Mouse (Mus musculus) heart, embryonic 13.5 days (tissue): Measurements from ENCODE around the gene Asb10. TPM values are rescaled to one million over a fixed set of nuclear protein-coding genes. Genes with fewer than 3 reads are reported as not detected.

Source experiments
- ATAC-seq: fragments of 200-750 bp; cut with Nextera tagmentation; 2 replicates; pipeline ENCODE4 v1.8.0; 2017; ENCODE audit warnings: moderate TSS enrichment; ENCODE audit not compliant: insufficient number of reproducible peaks, low FRiP score, low TSS enrichment; ENCODE audit errors: extremely low read depth
- H3K27ac ChIP-seq: fragments of 300-500 bp; sonication (generic); replicated peaks from 2 replicates; pipeline ENCODE4 v1.5.1; 2015; ENCODE audit warnings: moderate library complexity, mild to moderate bottlenecking, inconsistent platforms
- H3K27me3 ChIP-seq: fragments of 300-500 bp; sonication (generic); replicated peaks from 2 replicates; pipeline ENCODE4 v1.6.1; 2015; ENCODE audit warnings: mild to moderate bottlenecking, inconsistent platforms
- H3K36me3 ChIP-seq: fragments of 300-500 bp; sonication (generic); 2 replicates; pipeline ENCODE4 v1.6.1; 2015; ENCODE audit warnings: mild to moderate bottlenecking, inconsistent platforms
- H3K4me1 ChIP-seq: fragments of 300-500 bp; sonication (generic); 2 replicates; pipeline ENCODE4 v1.6.1; 2015; ENCODE audit warnings: inconsistent platforms
- H3K4me2 ChIP-seq: fragments of 300-500 bp; sonication (generic); 2 replicates; pipeline ENCODE4 v1.6.1; 2015; ENCODE audit warnings: inconsistent platforms, mild to moderate bottlenecking, moderate library complexity
- H3K4me3 ChIP-seq: fragments of 300-500 bp; sonication (generic); 2 replicates; pipeline ENCODE4 v1.5.1; 2015; ENCODE audit warnings: moderate library complexity, mild to moderate bottlenecking, inconsistent platforms
- H3K9ac ChIP-seq: fragments of 300-500 bp; sonication (generic); 2 replicates; pipeline ENCODE4 v1.6.1; 2015; ENCODE audit warnings: inconsistent platforms, mild to moderate bottlenecking, moderate library complexity
- H3K9me3 ChIP-seq: fragments of 300-500 bp; sonication (generic); 2 replicates; pipeline ENCODE4 v1.6.1; 2016; ENCODE audit warnings: inconsistent platforms
- WGBS: fragments of 180-500 bp; shearing (Covaris S2); methylation state at CpG from one replicate; pipeline ENCODE4 v1.1.7; 2015; ENCODE audit warnings: mixed read lengths; 5-methylcytosine and 5-hydroxymethylcytosine counted together
- polyA plus RNA-seq: library from polyadenylated mRNA; unstranded; fragments of >200 nt; fragmentation: Nextera tagmentation; extraction: Ambion mirVana; gene quantifications from 2 replicates; pipeline ENCODE4 v1.2.1, GENCODE M21; 2015

Gene Asb10
- polyA plus RNA-seq, 1 experiment from 2014 or later = 4.1 TPM

DNA sequence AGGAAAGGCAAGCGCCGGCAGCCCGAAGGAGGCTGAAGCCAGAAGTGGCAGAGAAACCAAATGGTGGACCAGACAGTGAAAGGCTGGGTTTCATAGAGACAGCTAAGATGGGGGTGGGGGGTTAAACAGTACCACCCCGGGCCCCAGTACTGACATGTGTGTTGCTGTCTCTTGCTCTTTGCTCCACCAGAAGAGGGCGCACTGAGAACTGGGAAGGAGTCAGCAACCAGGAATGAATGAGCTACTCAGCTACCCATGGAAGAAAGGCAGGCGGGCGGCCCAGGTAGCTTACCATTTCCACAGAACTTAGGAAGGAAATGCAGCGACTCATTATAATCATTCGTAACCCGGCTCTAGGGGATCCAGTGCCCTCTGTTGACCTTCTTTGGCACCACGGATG is 30.1 kb downstream of the Asb10 start:
- H3K9me3 ChIP-seq = peaks cover 4% of the 10 kb centered on the region; the same call in 1 of the 2 replicates
- WGBS = 41% methylated on average over 11 of the region's 11 CpGs
- no peak for ATAC-seq
- peaks cover 9% of the 10 kb centered on the region for H3K4me1 ChIP-seq
- no peaks in the 10 kb centered on the region for H3K36me3 ChIP-seq
- H3K4me2 ChIP-seq = no peak overlapping the region
- peaks cover 41% of the 10 kb centered on the region for H3K27me3 ChIP-seq
- H3K4me3 ChIP-seq = no peak overlapping the region
- H3K9ac ChIP-seq = no peak overlapping the region
- H3K27ac ChIP-seq = no peak overlapping the region

DNA sequence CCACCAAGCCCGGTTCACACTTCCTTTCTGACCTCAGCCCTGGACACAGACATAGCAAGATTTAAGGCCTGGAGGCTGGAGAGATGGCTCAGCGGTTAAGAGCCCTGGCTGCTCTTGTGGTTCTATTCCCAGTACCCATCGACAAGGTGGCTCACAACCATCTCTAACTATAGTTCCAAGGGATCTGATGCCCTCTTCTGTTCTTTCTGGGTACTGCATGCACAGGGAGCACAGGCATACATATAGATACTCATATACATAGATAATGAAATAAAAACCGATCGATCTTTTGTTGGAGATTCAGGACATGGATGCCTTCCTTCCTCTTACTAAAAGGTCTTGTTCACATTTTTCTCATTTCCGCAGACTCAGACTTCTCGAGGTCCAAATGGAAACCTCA is 32.4 kb downstream of the Asb10 start:
- peaks cover 4% of the 10 kb centered on the region; the same call in 1 of the 2 replicates for H3K9me3 ChIP-seq
- H3K27me3 ChIP-seq = peaks cover 49% of the 10 kb centered on the region
- H3K4me3 ChIP-seq = no peak overlapping the region
- no peak overlapping the region for H3K27ac ChIP-seq
- WGBS = 88% methylated on average over 7 of the region's 7 CpGs
- H3K4me1 ChIP-seq = peaks cover 22% of the 10 kb centered on the region
- H3K9ac ChIP-seq = no peak overlapping the region
- H3K36me3 ChIP-seq = no peaks in the 10 kb centered on the region
- ATAC-seq = no peak
- H3K4me2 ChIP-seq = no peak overlapping the region

DNA sequence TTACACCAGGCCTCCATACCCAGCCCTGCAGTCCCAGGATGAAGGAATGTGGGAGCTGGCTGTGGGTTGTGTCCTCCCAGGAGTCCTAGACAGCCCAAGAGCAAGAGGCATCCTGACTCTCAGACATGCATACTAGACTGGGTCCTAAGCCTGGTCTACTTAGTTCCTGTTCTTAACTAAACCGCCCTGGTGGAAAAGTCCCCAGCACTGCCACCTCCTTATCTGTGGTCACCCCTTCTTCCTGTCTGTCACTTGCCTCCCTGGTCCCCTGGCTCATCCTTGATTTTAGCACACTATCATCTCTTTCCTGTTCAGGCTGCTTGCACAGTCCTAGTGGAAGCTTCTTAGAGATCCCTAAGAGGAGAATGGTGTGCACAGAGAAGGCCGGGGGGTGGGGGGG is 35.3 kb downstream of the Asb10 start:
- no peak overlapping the region for H3K27ac ChIP-seq

DNA sequence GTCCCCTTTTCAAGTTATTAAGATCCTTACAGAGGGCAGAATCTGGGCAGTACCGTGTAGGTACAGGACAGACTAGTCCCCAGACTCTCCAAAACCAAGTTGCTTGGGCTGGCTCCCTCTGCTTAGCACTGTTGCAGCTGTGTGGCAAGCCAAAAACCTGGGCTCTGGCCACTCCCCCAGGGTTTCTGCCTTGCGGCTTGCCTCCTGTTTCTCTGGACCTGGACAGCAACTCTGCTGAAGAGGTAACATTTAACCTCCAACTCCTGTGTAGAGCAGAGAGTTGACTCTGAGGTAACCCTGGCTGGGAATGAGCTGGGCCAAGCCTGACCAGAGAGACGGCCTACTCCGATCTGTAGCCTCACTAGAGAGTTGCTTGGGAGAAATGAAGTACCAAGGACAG is 38.0 kb downstream of the Asb10 start:
- Histone ChIP-seq H3K4me2 (no peak overlapping the region), H3K4me1 (peaks cover 21% of the 10 kb centered on the region), H3K4me3 (no peak overlapping the region), H3K27me3 (peaks cover 51% of the 10 kb centered on the region), H3K9me3 (no peaks in the 10 kb centered on the region), H3K27ac (no peak overlapping the region), H3K36me3 (peaks cover 52% of the 10 kb centered on the region), H3K9ac (no peak overlapping the region)
- 68% methylated on average over 4 of the region's 4 CpGs for WGBS
- ATAC-seq = no peak

More for the DNA sequence above, 35.3 kb downstream of the Asb10 start:
- 24% methylated on average over 2 of the region's 2 CpGs for WGBS
- Histone ChIP-seq H3K9me3 (peaks cover 4% of the 10 kb centered on the region; the same call in 1 of the 2 replicates), H3K4me3 (no peak overlapping the region), H3K4me1 (peaks cover 20% of the 10 kb centered on the region), H3K4me2 (no peak overlapping the region), H3K36me3 (peaks cover 24% of the 10 kb centered on the region), H3K9ac (no peak overlapping the region), H3K27me3 (peaks cover 57% of the 10 kb centered on the region)
- no peak for ATAC-seq

DNA sequence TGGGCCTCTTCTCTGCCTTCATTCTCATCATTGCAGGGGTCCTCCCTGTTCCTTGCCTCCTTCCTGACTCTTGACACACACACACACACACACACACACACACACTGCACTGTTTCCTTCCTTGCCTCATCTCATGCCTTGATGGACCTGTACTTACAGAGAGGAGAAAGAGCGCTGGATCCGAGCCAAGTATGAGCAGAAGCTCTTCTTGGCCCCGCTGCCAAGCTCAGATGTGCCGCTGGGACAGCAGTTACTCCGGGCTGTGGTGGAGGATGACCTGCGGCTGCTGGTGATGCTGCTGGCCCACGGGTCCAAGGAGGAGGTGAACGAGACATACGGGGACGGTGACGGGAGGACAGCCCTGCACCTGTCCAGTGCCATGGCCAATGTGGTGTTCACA is 39.9 kb downstream of the Asb10 start:
- H3K4me1 ChIP-seq = peaks cover 21% of the 10 kb centered on the region
- peaks cover 40% of the 10 kb centered on the region for H3K27me3 ChIP-seq
- H3K4me3 ChIP-seq = no peak overlapping the region
- no peak overlapping the region for H3K27ac ChIP-seq
- no peak overlapping the region for H3K9ac ChIP-seq
- 76% methylated on average over 11 of the region's 11 CpGs for WGBS
- no peak overlapping the region for H3K4me2 ChIP-seq
- ATAC-seq = no peak
- peaks cover 70% of the 10 kb centered on the region for H3K36me3 ChIP-seq
- no peaks in the 10 kb centered on the region for H3K9me3 ChIP-seq

DNA sequence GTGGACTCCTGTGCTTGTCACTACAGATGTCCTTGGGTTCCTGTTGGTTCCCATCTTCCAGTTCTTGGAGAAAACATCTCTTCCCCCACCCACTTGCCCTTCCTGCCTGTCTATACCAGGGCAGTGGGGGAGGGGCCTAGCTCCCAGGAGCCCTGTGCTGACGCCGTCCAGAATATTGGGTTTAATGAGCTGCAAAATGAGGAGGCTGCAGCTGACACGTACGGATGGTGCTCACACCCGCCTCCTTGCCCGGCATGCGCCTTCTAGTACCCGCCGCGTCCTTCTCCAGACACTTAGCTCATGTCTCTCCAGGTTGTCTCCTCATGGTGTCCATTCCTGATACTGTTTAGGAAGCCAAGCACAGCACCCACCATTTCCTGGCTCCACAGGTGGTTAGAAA is 41.7 kb downstream of the Asb10 start:
- WGBS = 90% methylated on average over 10 of the region's 10 CpGs
- Histone ChIP-seq H3K4me2 (no peak overlapping the region), H3K27me3 (peaks cover 22% of the 10 kb centered on the region), H3K4me3 (no peak overlapping the region), H3K9ac (no peak overlapping the region), H3K9me3 (no peaks in the 10 kb centered on the region), H3K36me3 (peaks cover 88% of the 10 kb centered on the region), H3K27ac (no peak overlapping the region), H3K4me1 (peaks cover 8% of the 10 kb centered on the region; the same call in 1 of the 2 replicates)
- no peak for ATAC-seq

DNA sequence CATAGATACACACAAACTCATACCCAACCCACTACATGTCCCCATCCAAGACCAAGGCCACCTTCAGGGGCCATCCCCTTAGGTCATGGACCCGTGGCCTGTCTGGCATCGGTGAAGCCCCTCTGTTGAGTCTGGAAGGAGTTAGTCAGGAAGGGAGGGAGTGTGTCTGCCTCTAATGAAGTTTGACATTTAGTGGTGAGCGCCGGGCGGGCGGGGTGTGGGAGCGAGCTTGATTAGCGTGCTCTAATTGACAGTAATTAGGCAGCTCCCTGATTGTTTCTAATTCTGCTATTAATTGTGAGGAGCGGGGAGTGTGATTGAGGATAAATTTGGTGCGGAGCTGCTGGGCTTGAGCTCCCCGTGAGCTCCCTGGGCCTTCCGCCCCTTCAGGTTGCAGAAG is 43.3 kb downstream of the Asb10 start:
- Histone ChIP-seq H3K4me3 (no peak overlapping the region), H3K9ac (no peak overlapping the region), H3K27me3 (0 out of 2 replicates have a peak, but pooled peaks cover 11% of the 10 kb centered on the region), H3K27ac (no peak overlapping the region), H3K4me1 (peaks cover 8% of the 10 kb centered on the region; the same call in 1 of the 2 replicates), H3K4me2 (no peak overlapping the region), H3K9me3 (no peaks in the 10 kb centered on the region), H3K36me3 (peaks cover 99% of the 10 kb centered on the region)
- WGBS = 82% methylated on average over 12 of the region's 12 CpGs
- no peak for ATAC-seq

DNA sequence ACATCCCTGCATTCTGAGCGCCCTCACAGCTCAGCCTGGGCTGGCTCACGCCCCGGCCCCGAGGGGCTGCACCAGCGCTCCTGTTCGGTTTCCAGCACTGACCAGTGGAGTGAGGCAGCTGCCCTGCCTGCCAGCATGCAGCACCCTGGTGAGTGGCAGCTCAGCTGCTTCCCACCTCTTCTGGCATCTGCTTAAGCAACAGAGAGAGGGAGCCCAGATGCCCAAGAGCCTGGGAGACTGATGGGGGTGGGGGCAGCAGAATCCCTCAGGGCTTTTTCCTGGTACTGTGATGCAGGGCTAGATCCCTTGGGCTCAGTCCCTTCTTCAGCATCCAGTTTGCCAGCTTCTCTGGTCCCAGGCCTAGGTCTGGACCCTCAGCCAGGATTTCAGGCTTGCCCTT is 44.0 kb downstream of the Asb10 start:
- no peak for ATAC-seq
- Histone ChIP-seq H3K27me3 (0 out of 2 replicates have a peak, but pooled peaks cover 6% of the 10 kb centered on the region), H3K4me3 (no peak overlapping the region), H3K9me3 (no peaks in the 10 kb centered on the region), H3K9ac (no peak overlapping the region), H3K27ac (no peak overlapping the region), H3K4me2 (no peak overlapping the region), H3K4me1 (peaks cover 8% of the 10 kb centered on the region; the same call in 1 of the 2 replicates), H3K36me3 (peaks cover 99% of the 10 kb centered on the region)
- WGBS = 76% methylated on average over 6 of the region's 6 CpGs

DNA sequence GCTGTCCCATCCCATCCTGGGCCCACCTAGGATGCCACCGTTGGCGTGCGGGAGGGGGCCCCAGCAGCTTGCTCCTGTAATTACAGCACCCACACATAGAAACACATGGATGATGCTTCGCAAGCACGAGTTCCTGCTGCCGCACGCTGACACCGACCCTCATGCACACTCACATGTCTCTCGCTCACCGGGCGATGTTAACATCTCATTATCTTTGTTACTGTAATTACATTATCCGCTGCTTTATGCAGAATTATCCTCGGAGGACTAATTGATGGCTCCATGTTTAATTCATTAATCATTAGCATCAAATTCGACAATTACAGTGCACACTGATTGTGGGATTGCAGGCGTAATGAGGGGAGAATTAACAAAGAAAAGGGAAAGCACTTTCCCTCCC is 45.8 kb downstream of the Asb10 start:
- peaks cover 99% of the 10 kb centered on the region for H3K36me3 ChIP-seq
- no peak overlapping the region for H3K4me3 ChIP-seq
- peaks cover 2% of the 10 kb centered on the region; the same call in 1 of the 2 replicates for H3K4me1 ChIP-seq
- WGBS = 89% methylated on average over 15 of the region's 15 CpGs
- H3K9ac ChIP-seq = no peak overlapping the region
- H3K27ac ChIP-seq = no peak overlapping the region
- ATAC-seq = no peak
- no peaks in the 10 kb centered on the region for H3K27me3 ChIP-seq
- H3K9me3 ChIP-seq = no peaks in the 10 kb centered on the region
- no peak overlapping the region for H3K4me2 ChIP-seq

DNA sequence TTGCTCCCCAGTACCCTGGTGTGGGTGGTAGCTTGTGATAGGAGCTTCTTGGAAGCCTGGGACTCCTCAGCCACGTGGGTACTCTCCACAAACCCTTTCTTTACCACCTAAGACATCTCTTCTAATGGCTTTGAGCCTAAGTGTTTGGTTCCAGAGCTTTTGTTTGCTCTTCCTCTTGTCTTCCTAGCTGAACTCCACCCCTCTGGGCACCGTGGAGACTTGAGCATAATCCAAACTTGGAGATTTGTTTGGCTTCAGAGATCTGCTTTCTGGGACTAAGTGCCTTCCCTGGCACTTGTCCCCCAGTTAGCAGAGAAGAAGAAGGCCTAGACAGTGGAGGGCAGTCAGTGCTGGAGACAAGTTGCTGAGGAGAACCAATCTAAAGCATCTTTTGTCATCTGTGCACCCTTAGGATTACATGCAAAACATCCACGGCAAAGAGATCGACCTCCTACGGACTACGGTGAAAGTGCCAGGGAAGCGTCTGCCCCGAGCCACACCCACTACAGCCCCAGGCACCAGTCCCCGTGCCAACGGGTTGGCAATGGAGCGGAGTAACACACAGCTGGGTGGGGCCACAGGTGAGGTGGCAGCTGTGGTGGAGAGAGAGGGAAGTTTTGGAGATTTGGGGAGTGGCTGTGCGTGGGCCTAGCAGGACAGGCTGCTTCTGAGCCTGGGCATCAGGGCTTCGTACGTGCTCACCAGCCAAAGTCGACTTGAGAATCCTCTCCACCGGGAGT is 48.1 kb downstream of the Asb10 start:
- Histone ChIP-seq H3K4me3 (no peak overlapping the region), H3K36me3 (peaks cover 99% of the 10 kb centered on the region), H3K4me2 (no peak overlapping the region), H3K9me3 (no peaks in the 10 kb centered on the region), H3K27me3 (no peaks in the 10 kb centered on the region), H3K9ac (no peak overlapping the region), H3K27ac (no peak overlapping the region), H3K4me1 (no peaks in the 10 kb centered on the region)
- 87% methylated on average over 16 of the region's 16 CpGs for WGBS
- ATAC-seq = no peak

DNA sequence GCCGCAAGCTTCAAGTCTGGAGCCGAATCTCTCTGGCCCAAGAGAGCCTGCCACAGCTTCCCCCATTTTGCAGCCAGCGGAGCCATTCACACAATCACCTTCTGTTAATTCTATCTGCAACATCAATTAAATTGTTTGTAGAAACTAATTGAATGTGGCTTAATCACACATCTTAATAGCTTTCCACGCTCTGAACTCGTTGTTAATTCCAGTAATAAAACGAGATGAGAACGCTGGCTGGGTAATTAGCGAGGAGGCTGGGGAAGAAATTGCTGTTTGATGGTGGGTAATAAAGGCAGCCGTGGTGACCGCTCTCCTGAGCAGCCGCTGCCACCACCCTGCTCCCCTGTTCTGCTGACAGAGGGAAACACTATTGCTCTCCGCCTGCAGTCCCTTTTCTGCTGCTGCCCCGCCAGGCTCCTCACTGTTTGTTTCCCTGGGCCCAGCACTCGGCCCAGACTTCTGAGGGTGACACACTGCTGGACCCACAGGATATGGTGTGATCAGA is 50.3 kb downstream of the Asb10 start:
- Histone ChIP-seq H3K4me1 (peaks cover 5% of the 10 kb centered on the region), H3K9me3 (no peaks in the 10 kb centered on the region), H3K4me3 (no peak overlapping the region), H3K27ac (no peak overlapping the region), H3K36me3 (peaks cover 93% of the 10 kb centered on the region), H3K9ac (no peak overlapping the region), H3K27me3 (no peaks in the 10 kb centered on the region), H3K4me2 (no peak overlapping the region)
- ATAC-seq = no peak
- WGBS = 85% methylated on average over 14 of the region's 14 CpGs

DNA sequence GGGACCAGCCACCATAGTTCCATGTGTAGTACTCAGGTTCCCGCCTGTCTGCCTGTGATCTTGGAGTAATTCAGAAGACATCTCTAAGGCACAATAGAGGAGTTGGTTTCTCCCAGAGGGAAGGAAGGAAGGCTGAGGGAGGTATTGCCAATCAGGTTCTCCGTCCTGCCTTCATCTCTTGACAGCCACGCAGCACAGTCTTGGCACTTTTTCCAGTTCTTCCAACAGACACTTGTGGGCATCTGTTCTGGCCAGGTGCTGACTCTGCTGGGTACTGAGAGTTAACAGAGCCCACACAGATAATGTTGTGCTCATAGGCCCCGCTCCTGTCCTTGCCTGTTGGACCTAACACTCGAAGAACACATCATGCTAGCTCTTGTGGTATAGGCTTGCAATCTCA is 54.0 kb downstream of the Asb10 start:
- no peak overlapping the region for H3K9ac ChIP-seq
- no peaks in the 10 kb centered on the region for H3K9me3 ChIP-seq
- peaks cover 82% of the 10 kb centered on the region for H3K36me3 ChIP-seq
- H3K27me3 ChIP-seq = peaks cover 12% of the 10 kb centered on the region; the same call in 1 of the 2 replicates
- 87% methylated on average over 5 of the region's 5 CpGs for WGBS
- ATAC-seq = no peak
- H3K4me2 ChIP-seq = no peak overlapping the region
- H3K27ac ChIP-seq = no peak overlapping the region
- no peak overlapping the region for H3K4me3 ChIP-seq
- peaks cover 24% of the 10 kb centered on the region for H3K4me1 ChIP-seq
